Mouse (Mus musculus) frontal cortex, postnatal 10 days (tissue): ENCODE data around the gene Lingo3.

Source experiments
- DNase-seq, 2 experiments: peaks; one replicate each; pipeline ENCODE4 v3.0.0; 2022; ENCODE audit warnings: low spot score in 2 of 2, mixed read lengths in 1 of 2

Gene Lingo3

DNA sequence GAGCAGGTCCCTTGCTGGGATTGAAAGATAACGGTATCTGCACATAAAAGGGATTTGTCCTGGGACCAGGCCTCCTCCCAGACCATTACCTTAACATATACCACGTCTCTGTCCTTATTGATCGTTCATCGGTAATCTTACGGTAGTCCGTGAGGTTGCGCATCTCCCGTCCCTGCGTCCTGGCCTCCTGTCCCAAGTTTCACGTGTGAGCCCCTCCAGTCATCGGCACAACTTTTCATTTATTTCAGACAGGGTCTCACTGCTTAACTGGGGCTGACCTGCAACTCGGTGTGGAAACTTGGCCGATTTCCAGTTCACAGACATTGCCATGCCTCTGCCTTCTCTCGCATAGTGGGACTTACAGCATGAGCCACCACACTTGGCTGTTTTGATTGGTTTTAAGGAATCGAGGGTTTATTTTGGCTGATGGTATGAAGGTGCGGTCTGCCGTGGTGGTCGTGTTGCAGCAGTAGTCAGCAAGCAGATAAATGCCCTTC is 44.7 kb downstream of the Lingo3 start:
- DNase-seq = peak in 1 of 2 experiments; percentile 6

DNA sequence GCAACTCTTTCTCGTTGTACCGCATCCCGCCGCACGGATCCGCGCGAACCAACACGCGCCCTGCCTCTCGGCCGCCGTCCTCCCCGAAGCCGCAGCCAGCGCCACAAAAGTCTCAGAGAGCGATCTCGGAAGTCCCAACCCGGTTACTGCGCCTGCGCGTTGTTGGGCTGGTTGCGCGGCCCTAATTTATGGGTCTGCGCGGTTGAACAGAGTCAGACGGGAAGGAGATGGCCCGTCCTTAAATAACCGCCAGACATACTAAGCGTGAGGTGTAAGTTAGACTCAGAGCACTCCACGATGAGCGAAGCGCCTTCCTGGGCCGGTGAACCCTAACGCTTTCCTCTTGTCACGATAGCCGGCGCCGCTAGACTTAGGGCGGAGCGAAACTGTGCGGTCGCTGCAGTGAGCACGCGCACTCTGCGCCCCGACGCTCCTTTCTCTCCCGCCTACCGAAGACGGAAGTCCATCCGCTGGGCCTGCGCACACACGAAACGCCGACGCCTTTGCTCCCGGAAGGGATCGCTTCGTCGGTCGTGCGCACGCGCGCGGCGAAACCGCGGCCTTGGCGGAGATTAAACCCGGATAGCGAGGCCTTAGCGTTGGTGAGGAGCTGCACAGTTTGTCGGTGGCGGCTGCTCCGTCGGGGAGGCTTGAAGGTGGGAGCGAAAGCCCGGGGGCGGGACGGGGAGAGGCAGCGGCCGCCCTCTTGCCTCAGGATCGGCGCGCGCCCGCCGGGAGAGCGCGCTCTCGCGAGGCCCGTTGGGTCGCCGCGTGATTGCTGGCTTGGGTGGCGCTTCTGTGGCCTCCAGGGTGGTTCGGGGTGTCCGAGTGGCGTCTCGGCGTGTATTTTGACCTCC is 45.5 kb downstream of the Lingo3 start, which contains the start of the genes Sf3a2 and Plekhj1:
TSS of gene Sf3a2 (plus strand) at position 49 of the 857 bp plus-strand sequence.
TSS of gene Plekhj1 (minus strand) at position 477 of the 857 bp plus-strand sequence.
- peak; percentile 90 to 94 for DNase-seq

DNA sequence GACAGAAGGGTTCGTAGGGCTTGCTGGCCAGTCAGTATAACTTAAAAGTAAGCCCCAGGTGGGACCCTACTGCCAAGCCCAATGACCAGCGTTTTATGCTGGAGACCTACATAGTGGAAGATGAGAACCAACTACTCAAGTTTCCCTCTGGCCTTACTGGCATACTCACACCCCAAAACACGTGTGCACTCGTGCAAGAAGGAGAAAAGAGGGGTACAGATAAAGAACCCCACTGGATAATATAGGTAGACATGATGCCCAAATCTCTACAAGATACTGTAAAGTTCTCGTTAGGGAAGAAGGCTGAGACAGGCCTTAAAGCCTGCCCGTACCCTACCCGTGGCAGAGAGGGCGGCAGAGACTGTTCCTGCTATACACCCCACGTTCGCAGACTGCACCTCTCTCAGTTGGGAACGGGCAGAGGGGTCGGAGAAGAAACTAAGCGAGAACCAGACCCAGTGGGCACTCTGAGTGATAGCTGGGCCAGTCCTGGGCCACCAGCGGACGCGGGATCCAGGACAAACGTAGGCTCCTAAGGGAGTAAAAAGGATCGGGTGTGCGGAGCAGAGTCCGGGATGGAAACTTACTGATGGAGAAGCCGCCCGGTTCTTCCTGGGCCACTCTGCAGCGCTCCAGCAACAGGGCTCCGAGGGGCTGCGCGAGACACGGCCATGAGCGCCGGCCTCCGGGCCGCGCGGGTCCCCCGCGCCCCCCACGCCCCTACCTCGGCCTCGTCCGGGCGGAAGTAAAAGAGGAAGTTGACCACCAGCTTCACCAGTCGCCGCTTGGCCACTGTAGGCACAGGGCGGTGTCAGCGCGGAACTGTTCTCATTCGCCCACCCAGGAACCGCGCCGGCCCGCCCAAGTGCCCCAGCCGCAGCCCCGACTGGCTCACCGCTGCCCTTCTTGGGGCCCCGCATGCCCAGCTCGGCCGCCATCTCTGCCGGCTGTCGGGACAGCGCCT is 46.4 kb downstream of the Lingo3 start:
- peak in 1 of 2 experiments; percentile 13 for DNase-seq

DNA sequence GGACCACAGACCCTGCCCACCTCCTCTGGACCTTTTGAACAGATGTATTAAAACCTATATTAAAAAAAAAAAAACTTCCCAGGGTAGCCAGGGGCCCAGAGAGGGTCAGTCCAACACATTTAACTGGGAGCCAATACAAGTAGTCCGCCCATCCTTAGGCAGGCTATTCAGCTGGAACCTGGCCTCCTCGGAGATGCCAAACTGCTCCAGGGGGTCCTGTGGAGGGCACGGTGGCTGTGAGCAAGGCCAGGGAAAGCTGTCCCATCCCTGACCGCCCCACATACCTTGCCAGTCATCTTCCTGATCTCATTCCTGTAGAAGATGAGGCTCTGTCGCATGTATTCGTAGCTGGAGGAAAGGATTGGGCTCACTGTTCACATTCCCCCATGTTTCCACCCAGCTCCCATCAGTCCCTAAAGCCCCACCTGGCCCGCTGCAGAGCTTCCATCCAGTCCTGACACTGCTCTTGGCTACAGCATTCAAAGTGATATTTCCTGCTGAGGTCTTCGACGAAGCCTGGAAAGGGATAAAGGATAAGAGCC is 47.5 kb downstream of the Lingo3 start:
- DNase-seq = no peak

DNA sequence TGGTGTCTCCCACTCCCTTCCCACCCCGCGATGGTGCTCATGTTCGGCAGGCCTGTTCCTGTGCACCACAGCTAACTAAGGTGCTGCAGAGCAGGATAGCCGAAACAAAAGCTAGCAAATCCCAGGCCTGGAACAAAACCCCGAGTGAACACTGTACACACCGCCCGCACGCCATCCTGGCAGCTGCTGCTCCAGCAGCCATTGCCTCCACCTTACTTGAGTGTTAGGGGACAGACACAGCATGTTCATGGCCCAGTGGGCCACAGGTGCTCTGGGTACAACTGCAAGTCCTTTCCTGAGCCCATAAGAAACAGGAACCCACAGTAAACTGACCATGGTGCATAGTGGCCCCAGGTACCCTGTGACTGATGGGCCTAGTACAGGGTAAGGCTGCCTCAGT is 49.1 kb downstream of the Lingo3 start:
- DNase-seq = no peak

DNA sequence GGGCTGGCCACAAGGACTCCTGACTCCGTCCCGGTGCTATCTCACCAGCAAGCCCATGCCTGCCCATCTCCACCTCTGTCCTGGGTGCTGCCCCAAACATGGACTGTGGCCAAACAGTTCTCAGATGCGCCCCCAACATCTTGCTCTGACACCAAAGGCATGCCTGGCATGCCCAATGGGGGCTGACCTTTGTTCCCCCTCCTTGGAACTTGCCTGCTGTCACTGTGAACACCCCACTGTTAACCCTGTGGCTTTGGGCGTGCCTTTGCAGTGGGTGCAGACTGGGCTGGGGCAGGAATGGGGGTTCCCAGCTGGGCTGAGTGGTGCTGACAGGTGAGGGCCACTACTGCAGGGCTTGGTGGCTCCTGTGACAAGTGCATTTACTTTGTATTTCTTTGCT is 50.0 kb downstream of the Lingo3 start:
- DNase-seq = no peak

DNA sequence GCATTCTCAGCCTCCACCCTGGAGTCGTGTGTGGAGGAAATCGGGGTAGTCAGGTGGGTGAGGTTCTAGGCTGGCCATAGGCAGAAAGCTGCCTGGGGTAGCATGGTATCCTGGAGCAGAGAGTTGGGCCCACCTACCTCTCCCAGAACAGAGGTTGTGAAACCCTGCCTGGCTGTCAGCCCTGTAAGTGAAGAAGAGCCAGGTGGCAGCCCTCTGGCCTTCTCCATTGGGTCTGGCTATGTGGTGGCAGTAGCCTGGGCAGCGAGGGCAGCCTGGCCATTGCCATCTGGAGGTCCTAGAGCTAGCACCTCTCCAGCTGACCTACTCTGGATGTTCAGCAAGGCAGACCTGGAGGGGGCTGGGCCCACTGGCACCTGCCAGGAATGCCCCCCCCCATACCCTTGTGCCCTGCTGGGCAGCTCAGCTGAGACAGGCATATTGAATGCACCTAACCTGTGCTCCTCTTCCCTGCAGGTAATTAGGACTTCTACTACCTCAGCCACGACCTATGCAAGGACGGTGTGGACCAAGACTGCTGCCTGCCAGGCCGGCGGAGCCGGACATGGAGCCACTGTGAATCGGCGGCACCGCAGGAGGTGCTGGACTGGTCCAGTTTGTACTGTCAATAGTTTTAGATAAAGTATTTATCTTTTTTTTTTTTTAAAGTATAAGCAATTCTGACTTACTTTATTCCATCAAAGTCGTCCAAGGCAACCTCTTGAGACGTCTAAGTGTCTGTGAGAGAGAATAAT is 50.6 kb downstream of the Lingo3 start:
- no peak for DNase-seq

DNA sequence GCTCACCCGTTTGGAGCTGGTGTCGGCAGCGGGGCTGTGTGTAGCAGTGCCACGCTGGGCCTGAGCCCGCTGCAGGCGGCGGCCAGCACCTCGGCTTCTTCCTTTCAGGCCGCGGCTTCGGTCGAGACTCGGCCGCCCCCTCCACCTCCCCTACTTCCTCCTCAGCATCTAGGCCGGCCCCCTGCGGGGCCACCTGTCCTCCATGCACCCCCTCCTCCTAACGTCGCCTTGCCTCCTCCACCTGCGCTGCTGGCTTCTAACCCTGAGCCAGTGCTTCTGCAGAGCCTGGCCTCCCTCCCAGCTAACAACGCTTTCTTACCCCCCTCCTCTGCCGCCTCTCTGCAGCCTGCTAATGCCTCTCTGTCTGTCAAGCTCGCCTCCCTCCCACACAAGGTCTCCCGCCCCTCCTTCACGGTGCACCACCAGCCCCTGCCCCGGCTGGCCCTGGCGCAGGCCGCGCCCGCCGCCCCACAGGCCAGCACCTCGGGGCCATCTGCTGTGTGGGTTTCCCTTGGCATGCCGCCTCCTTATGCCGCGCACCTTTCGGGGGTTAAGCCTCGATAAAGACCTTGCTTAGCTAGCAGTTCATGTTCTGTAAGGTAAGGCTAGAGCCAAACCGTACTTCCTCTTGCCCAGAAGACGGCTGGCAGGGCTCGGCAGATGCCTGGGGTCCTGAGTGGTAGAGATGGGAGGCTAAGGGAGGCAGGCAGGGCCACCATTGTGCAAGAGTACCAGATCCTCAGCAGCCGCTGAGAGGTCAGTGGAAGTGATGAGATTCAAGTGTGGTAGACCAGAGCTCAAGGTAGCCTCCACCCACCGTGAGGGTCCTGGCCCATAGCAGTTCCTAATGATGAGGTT is 51.4 kb downstream of the Lingo3 start:
- peak in 1 of 2 experiments; percentile 10 for DNase-seq

DNA sequence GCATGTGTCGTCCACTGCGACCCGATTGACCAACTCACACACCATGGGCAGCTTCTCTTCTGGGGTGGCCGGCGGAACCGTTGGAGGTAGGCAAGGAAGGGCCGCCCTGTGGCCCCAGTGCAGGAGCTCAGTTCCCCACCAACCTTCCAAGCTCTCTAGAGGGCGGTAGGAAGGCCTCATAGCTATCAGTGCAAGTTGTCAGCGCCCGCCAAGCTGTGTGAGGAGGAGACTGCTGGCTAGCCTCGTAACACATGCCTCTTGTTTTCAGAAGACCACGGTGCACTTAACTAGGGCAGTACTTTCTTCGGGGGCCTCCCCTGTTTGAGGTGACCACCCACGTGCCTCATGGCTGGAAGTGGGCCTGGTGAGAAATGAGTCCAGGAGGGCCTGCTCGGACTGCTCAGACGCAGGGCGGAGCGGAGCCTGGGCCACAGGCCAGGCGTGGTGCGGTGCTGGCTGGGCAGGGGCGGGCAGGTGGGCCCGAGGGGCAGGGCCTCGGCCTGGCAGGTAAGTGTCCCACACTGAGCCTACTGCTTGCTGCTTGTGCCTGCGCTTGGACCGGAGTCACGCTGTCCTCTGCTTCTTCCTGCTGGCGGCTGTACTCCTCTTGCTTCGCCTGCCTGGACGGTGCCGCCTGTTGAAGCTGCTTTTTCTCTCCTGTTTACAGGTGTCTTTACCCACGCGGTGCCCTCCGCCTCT is 52.2 kb downstream of the Lingo3 start:
- DNase-seq = peak in 1 of 2 experiments; percentile 13

DNA sequence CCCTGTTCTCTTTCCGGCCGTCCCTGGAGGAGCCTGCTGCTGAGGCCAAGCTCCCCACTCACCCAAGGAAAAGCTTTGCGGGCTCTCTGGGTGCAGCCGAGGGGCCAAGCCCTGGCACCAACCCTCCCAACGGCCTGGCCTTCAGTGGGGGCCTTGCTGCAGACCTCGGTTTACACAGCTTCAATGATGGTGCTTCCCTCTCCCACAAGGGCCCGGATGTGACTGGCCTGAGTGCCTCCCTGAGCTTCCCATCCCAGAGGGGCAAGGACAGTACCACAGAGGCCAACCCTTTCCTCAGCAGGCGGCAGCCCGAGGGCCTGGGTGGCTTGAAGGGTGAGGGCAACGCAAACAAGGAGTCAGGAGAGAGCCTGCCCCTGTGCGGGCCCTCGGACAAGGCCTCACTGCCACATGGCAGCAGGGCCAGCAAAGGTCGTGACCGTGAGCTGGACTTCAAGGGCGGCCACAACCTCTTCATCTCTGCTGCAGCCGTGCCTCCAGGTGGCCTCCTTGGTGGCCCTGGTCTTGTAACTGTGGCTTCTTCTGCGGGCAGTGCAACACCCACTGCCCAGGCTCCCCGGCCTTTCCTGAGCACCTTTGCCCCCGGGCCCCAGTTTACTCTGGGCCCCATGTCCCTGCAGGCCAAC is 53.0 kb downstream of the Lingo3 start:
- peak in 1 of 2 experiments; percentile 10 for DNase-seq

DNA sequence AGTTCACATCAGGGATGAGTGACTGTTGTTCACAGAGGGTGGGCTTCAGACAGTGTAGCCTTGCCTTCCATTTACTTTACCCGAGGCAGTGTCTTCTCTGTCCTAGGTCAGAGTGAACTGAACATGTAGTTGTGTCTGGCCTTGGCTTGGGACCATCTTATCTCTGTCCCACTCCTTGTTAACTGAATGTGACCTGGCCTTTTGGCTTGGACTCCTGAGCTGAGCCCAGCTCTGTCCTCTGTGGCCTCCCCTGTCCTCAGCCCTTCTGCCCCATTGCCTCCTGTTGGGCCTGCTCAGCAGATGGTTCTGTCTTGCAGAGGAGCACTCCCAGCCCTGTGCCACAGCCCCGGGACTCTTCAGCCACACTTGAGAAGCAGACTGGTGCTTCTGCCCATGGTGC is 56.3 kb downstream of the Lingo3 start:
- no peak for DNase-seq

DNA sequence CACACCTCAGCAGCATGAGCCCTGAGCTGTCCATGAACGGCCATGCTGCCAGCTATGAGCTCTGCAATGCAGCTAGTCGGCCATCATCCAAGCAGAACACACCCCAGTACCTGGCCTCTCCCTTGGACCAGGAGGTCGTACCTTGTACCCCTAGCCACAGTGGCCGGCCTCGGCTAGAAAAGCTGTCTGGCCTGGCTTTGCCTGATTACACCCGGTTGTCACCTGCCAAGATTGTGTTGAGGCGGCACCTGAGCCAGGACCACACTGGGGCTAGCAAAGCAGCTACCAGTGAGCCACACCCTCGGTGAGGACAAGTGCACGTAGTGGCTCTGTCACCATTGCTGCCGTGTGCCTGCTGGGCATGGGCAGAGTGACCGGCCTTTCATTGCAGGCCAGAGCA is 57.9 kb downstream of the Lingo3 start:
- no peak for DNase-seq

DNA sequence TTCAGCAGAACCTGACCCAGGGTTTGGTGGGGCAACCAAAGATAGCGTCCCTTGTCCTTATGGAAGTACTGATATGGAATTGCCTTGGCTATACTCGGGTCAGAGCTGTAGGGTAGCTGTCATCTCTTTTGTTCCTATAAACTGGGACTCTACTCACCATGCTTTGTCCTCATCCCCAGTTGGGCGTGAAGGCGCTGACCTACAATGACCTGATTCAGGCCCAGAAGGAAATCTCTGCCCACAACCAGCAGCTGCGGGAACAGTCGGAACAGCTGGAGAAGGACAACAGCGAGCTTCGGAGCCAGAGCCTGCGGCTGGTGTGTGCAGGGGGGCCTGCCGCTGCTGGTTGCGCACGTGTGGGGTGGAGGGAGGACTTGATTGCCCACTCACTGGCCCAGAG is 59.0 kb downstream of the Lingo3 start:
- DNase-seq = no peak

DNA sequence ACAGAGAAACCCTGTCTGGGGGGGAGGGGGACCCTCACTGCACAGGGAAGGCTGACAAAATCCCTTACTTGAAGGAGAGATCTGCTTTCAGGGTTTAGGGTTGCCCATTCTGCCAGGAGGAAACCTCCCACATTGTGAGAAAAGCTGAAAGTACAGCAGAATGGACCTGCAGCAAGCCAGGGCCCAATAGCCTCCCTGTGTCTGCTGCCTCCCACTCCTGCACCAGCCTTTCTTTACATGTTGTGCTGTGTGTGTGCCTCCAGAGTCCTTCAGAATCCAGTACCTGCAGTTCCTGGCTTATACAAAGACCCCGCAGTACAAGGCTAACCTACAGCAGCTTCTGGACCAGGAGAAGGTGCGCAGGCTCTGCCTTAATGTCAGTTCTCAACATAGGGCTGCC is 59.5 kb downstream of the Lingo3 start:
- DNase-seq = no peak
